Mouse (Mus musculus) G1E (cell line): ENCODE measurements around the gene Cdkn2b. TPM values are rescaled to one million over a fixed set of nuclear protein-coding genes. Genes with fewer than 3 reads are reported as not detected.

Source experiments
- ATAC-seq: 2 replicates; pipeline ENCODE4 v1.8.0; 2016; ENCODE audit warnings: mild to moderate bottlenecking; ENCODE audit not compliant: insufficient number of reproducible peaks, poor library complexity, low FRiP score, severe bottlenecking; ENCODE audit errors: extremely low read depth
- DNase-seq: peaks from one replicate; pipeline ENCODE4 v3.0.0; 2012; ENCODE audit warnings: low spot score
- H3K27me3 ChIP-seq: 2 replicates; pipeline ENCODE4 v1.6.1; 2012; ENCODE audit warnings: mild to moderate bottlenecking, low read length, inconsistent platforms; ENCODE audit not compliant: insufficient read depth
- H3K36me3 ChIP-seq: replicated peaks from 2 replicates; pipeline ENCODE3; 2012; ENCODE audit warnings: mild to moderate bottlenecking, inconsistent platforms
- H3K4me1 ChIP-seq: 2 replicates; pipeline ENCODE4 v1.6.1; 2012; ENCODE audit warnings: low read depth, low read length, inconsistent platforms, mixed read lengths; ENCODE audit not compliant: insufficient read depth
- H3K4me3 ChIP-seq: 2 replicates; pipeline ENCODE4 v1.5.1; 2012; ENCODE audit warnings: low read depth, mild to moderate bottlenecking, inconsistent platforms, low read length, moderate library complexity, mixed read lengths
- H3K9me3 ChIP-seq: replicated peaks from 2 replicates; pipeline ENCODE4 v1.6.1; 2012; ENCODE audit warnings: inconsistent platforms
- CTCF ChIP-seq: IDR thresholded peaks from 2 replicates; pipeline ENCODE4 v1.5.1; 2012; ENCODE audit warnings: low read depth, low read length, inconsistent platforms, mixed read lengths
- GATA1 ChIP-seq: IDR thresholded peaks from 2 replicates; pipeline ENCODE4 v1.6.1; 2012; ENCODE audit warnings: borderline replicate concordance, low read length, inconsistent platforms, mixed read lengths
- GATA2 ChIP-seq: IDR thresholded peaks from 2 replicates; pipeline ENCODE4 v1.6.1; 2012; ENCODE audit warnings: low read depth, low read length, inconsistent platforms, borderline replicate concordance
- POLR2AphosphoS5 ChIP-seq: IDR thresholded peaks from 2 replicates; pipeline ENCODE4 v1.6.1; 2012; ENCODE audit warnings: low read depth, low read length, inconsistent platforms; ENCODE audit not compliant: insufficient replicate concordance
- TAL1 ChIP-seq: conservative IDR thresholded peaks from 2 replicates; pipeline ENCODE4 v1.6.1; 2012; ENCODE audit warnings: low read depth, low read length, inconsistent platforms, mixed read lengths
- polyA plus RNA-seq: library from polyadenylated mRNA; stranded (reverse); fragments of >175 nt; gene quantifications from 2 replicates; pipeline ENCODE4 v1.2.3, GENCODE M21; 2012
- total RNA-seq, 2 experiments: library from RNA; stranded (forward) in 1 of 2; stranded (reverse) in 1 of 2; fragments of 200-1000 nt in 1 of 2; fragments of >200 nt in 1 of 2; fragmentation: Nextera tagmentation in 1 of 2; gene quantifications; 2 replicates each; pipeline ENCODE4 v1.2.3; 2014 to 2017

Gene Cdkn2b
- total and polyA plus RNA-seq, 3 experiments = 0.33 TPM; not detected in 2

- no peaks in the 10 kb centered on the region for H3K27me3 ChIP-seq
- peaks cover 20% of the 10 kb centered on the region for H3K9me3 ChIP-seq
- H3K4me3 ChIP-seq = no peak overlapping the region
- no peak for DNase-seq
- H3K36me3 ChIP-seq = no peaks in the 10 kb centered on the region
- no peaks in the 10 kb centered on the region for H3K4me1 ChIP-seq
- TF ChIP-seq TAL1 = no peak
- TF ChIP-seq GATA1 = no peak
- no peak for TF ChIP-seq POLR2AphosphoS5
- TF ChIP-seq GATA2 = no peak
- TF ChIP-seq CTCF = no peak
- peak; percentile 36; the same call in 1 of the 2 replicates for ATAC-seq
These were observed 40.2 kb upstream of the Cdkn2b start for GRCm38 (mm10) chr4:89350938-89351451.

GRCm38 (mm10) chr4:89350391-89350790 is 39.6 kb upstream of the Cdkn2b start:
- no peak for TF ChIP-seq POLR2AphosphoS5
- TF ChIP-seq GATA2 = no peak
- no peak for TF ChIP-seq TAL1
- no peak for TF ChIP-seq GATA1
- no peak for TF ChIP-seq CTCF
- ATAC-seq = no peak
- Histone ChIP-seq H3K9me3 (peaks cover 20% of the 10 kb centered on the region), H3K27me3 (no peaks in the 10 kb centered on the region), H3K36me3 (no peaks in the 10 kb centered on the region), H3K4me1 (no peaks in the 10 kb centered on the region), H3K4me3 (no peak overlapping the region)
- no peak for DNase-seq

GRCm38 (mm10) chr4:89348842-89349241 is 38.0 kb upstream of the Cdkn2b start:
- no peak overlapping the region for H3K4me3 ChIP-seq
- H3K27me3 ChIP-seq = no peaks in the 10 kb centered on the region
- no peak for ATAC-seq
- no peaks in the 10 kb centered on the region for H3K36me3 ChIP-seq
- no peak for DNase-seq
- TF ChIP-seq TAL1 (no peak), POLR2AphosphoS5 (no peak), GATA1 (no peak), GATA2 (no peak), CTCF (no peak)
- no peaks in the 10 kb centered on the region for H3K4me1 ChIP-seq
- H3K9me3 ChIP-seq = peaks cover 20% of the 10 kb centered on the region

- Histone ChIP-seq H3K36me3 (no peaks in the 10 kb centered on the region), H3K27me3 (no peaks in the 10 kb centered on the region), H3K4me3 (no peak overlapping the region), H3K4me1 (no peaks in the 10 kb centered on the region), H3K9me3 (peaks cover 30% of the 10 kb centered on the region)
- TF ChIP-seq CTCF = no peak
- TF ChIP-seq GATA1 = no peak
- TF ChIP-seq GATA2 = no peak
- TF ChIP-seq TAL1 = no peak
- no peak for TF ChIP-seq POLR2AphosphoS5
- no peak for ATAC-seq
- no peak for DNase-seq
These were observed 2.6 kb upstream of the Cdkn2b start for GRCm38 (mm10) chr4:89313461-89313860.

GRCm38 (mm10) chr4:89309996-89310395 is 843 bp downstream of the Cdkn2b start:
- H3K4me3 ChIP-seq = no peak overlapping the region
- H3K27me3 ChIP-seq = no peaks in the 10 kb centered on the region
- ATAC-seq (no peak), DNase-seq (no peak)
- H3K9me3 ChIP-seq = peaks cover 42% of the 10 kb centered on the region
- TF ChIP-seq GATA1 = no peak
- H3K36me3 ChIP-seq = no peaks in the 10 kb centered on the region
- no peaks in the 10 kb centered on the region for H3K4me1 ChIP-seq

- no peak for TF ChIP-seq POLR2AphosphoS5
- no peak for TF ChIP-seq GATA1
- no peak for TF ChIP-seq CTCF
- no peak for TF ChIP-seq GATA2
- no peak for TF ChIP-seq TAL1
- H3K27me3 ChIP-seq = no peaks in the 10 kb centered on the region
- H3K4me3 ChIP-seq = no peak overlapping the region
- DNase-seq (no peak), ATAC-seq (no peak)
- H3K9me3 ChIP-seq = peaks cover 40% of the 10 kb centered on the region
- no peaks in the 10 kb centered on the region for H3K36me3 ChIP-seq
- H3K4me1 ChIP-seq = no peaks in the 10 kb centered on the region
These were observed 2.8 kb downstream of the Cdkn2b start for GRCm38 (mm10) chr4:89308001-89308400.
